Mouse (Mus musculus) ES-E14 (cell line): ENCODE data around the gene Rnf220. TPM values are rescaled to one million over a fixed set of nuclear protein-coding genes. Genes with fewer than 3 reads are reported as not detected.

ENCODE experiments used
- DNase-seq: peaks from one replicate; pipeline ENCODE4 v3.0.0-alpha.2; 2013; ENCODE audit warnings: low read depth, low spot score
- H3K27ac ChIP-seq: 2 replicates; pipeline ENCODE4 v1.5.1; 2012; ENCODE audit warnings: low read depth, mild to moderate bottlenecking, low read length, moderate library complexity, mixed read lengths; ENCODE audit not compliant: poor library complexity, insufficient read depth, severe bottlenecking
- H3K36me3 ChIP-seq: 2 replicates; pipeline ENCODE4 v1.6.1; 2012; ENCODE audit warnings: mild to moderate bottlenecking, low read length, moderate library complexity, mixed read lengths; ENCODE audit not compliant: control insufficient read depth, poor library complexity, insufficient read depth, severe bottlenecking
- H3K4me1 ChIP-seq, 2 experiments: fragments of 150-350 bp in 1 of 2; sonication (generic) in 1 of 2; 2 replicates each; pipeline ENCODE4 v1.6.1; 2012; ENCODE audit warnings: low read length in 2 of 2, mild to moderate bottlenecking in 1 of 2, mixed read lengths in 1 of 2; ENCODE audit not compliant: control insufficient read depth in 2 of 2, insufficient read depth in 2 of 2, poor library complexity in 1 of 2
- H3K4me3 ChIP-seq, 2 experiments: fragments of 150-350 bp in 1 of 2; sonication (generic) in 1 of 2; 2 replicates each; pipeline ENCODE4 v1.5.1; 2012; ENCODE audit warnings: low read length in 2 of 2, low read depth in 1 of 2, mild to moderate bottlenecking in 1 of 2, mixed read lengths in 1 of 2; ENCODE audit not compliant: insufficient read depth in 1 of 2, poor library complexity in 1 of 2, severe bottlenecking in 1 of 2
- H3K9ac ChIP-seq: 2 replicates; pipeline ENCODE4 v1.6.1; 2012; ENCODE audit warnings: low read depth, mild to moderate bottlenecking, low read length, mixed read lengths; ENCODE audit not compliant: poor library complexity, insufficient read depth, severe bottlenecking
- H3K9me3 ChIP-seq: fragments of 150-350 bp; sonication (generic); 2 replicates; pipeline ENCODE4 v1.6.1; 2012; ENCODE audit warnings: low read depth, mild to moderate bottlenecking, low read length; ENCODE audit not compliant: control insufficient read depth, insufficient read depth
- CHD2 ChIP-seq: IDR thresholded peaks from 2 replicates; pipeline ENCODE4 v1.6.1; 2014; ENCODE audit warnings: mild to moderate bottlenecking, low read depth, low read length, inconsistent platforms
- HCFC1 ChIP-seq: IDR thresholded peaks from 2 replicates; pipeline ENCODE4 v1.6.1; 2012; ENCODE audit warnings: low read length, inconsistent platforms, borderline replicate concordance; ENCODE audit not compliant: insufficient read depth
- MAFK ChIP-seq: IDR thresholded peaks from 2 replicates; pipeline ENCODE4 v1.6.1; 2014; ENCODE audit warnings: mild to moderate bottlenecking, low read depth, low read length, inconsistent platforms; ENCODE audit not compliant: insufficient read depth
- ZC3H11A ChIP-seq: IDR thresholded peaks from 2 replicates; pipeline ENCODE4 v1.6.1; 2012; ENCODE audit warnings: low read depth, mild to moderate bottlenecking, inconsistent platforms, low read length, borderline replicate concordance
- ZNF384 ChIP-seq: IDR thresholded peaks from 2 replicates; pipeline ENCODE4 v1.6.1; 2012; ENCODE audit warnings: low read depth, low read length, inconsistent platforms
- in situ Hi-C, 2 experiments: fragments of 600-800 bp; cut with MboI; formaldehyde crosslinking; loops; one replicate each; pipeline ENCODE4 v1.15.1; 2025; ENCODE audit warnings: low sequenced_read_pairs in 2 of 2, inconsistent platforms in 1 of 2; ENCODE audit not compliant: unreplicated experiment in 2 of 2
- total RNA-seq: library from RNA; depleted of rRNA; stranded (reverse); fragments of 300-350 nt; gene quantifications from 2 replicates; pipeline ENCODE4 v1.2.3, GENCODE M21; 2012

Rnf220 gene
- total RNA-seq, 1 experiment: 130 TPM

DNA sequence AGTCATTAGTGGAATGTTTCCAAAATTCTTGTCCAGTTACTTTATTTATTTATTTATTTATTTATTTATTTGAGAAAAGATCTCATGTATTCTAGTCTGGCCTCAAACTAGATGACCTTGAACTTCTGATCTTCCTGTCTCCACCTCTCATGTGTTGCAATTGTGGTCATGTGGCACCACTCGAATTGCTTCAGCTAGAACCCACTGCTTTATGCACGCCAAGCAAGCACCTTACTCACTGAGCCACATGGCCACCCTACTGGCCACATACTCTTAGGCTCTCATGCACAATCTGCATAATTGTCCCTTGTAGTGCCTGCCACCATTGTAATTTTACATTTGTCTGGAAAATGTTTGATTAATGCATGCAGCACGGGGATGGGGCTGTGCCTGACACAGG lies 57.9 kb downstream of the Rnf220 start:
- no peak for TF ChIP-seq MAFK
- no peak for TF ChIP-seq CHD2
- TF ChIP-seq HCFC1: no peak
- no peak for TF ChIP-seq ZNF384
- no peak for TF ChIP-seq ZC3H11A
- DNase-seq: no peak
- Histone ChIP-seq H3K4me1 (peaks cover 1 to 4% of the 10 kb centered on the region in 2 experiments; a peak in 1 of 4 replicates), H3K9ac (no peak overlapping the region), H3K27ac (no peak overlapping the region), H3K36me3 (no peaks in the 10 kb centered on the region), H3K4me3 (no peak overlapping the region), H3K9me3 (no peaks in the 10 kb centered on the region)
- in situ Hi-C loops: no loop called here

DNA sequence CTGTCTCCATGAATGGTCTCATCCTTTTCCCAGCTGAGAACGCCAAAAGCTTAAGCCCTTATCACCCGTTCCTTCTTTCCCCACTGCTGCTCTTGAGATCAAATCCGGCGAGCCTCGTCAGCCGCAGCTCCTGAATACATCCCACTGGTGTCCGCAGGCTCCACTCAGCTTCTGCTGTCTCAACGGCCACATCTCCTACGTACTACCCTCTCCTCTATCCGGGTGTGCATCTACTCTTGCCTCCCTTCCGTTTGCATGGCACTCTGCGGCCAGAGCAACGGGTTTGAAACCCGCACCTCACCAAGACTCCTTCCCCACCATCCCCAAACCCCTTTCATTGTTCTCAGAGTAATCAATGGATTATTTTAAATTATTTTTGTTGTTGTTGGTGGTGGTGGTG lies 58.8 kb downstream of the Rnf220 start:
- H3K27ac ChIP-seq: no peak overlapping the region
- no peak overlapping the region for H3K4me3 ChIP-seq
- H3K9me3 ChIP-seq: no peaks in the 10 kb centered on the region
- no peak overlapping the region for H3K9ac ChIP-seq
- no peak for DNase-seq
- TF ChIP-seq ZNF384 (no peak), HCFC1 (no peak), CHD2 (no peak), MAFK (no peak), ZC3H11A (no peak)
- in situ Hi-C loops: no loop called here
- H3K4me1 ChIP-seq: peaks cover 1 to 4% of the 10 kb centered on the region in 2 experiments; a peak in 1 of 4 replicates
- no peaks in the 10 kb centered on the region for H3K36me3 ChIP-seq

DNA sequence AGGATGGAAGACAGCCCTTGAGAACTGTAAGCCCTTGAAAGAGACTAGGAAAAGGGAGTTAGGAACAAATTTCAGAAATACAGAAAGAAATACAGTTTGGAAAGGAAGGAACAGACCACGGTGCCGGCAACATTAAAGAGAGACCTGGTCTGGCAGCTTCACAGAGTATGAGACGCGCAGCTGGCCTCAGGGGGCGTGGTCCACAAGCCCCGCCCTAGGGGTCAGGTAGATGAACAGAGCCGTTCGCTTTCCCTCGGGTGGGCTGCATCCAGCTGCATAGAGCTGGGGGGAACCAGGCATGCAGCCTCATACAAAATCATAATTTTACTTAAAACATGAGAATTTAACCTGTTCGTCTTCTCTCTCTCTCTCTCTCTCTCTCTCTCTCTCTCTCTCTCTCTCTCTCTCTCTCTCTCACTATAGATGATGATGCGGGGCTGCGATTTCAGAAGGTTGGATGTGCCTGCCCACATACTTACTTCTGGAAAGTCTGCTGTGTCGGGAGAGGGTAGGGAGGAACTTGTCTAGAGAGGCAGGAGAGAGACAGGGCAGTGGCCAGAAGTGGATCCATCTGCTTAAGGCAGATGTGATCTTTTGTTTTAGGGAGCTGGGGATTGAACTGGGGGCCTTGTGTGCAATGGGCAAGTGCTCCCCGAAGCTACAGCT lies 59.7 kb downstream of the Rnf220 start:
- TF ChIP-seq ZNF384 (no peak), ZC3H11A (no peak), MAFK (no peak), HCFC1 (no peak), CHD2 (no peak)
- DNase-seq: no peak
- H3K9ac ChIP-seq: no peak overlapping the region
- H3K36me3 ChIP-seq: no peaks in the 10 kb centered on the region
- no peak overlapping the region for H3K27ac ChIP-seq
- peaks cover 1 to 4% of the 10 kb centered on the region in 2 experiments; a peak in 1 of 4 replicates for H3K4me1 ChIP-seq
- no peak overlapping the region for H3K4me3 ChIP-seq
- H3K9me3 ChIP-seq: no peaks in the 10 kb centered on the region
- in situ Hi-C loops: no loop called here

DNA sequence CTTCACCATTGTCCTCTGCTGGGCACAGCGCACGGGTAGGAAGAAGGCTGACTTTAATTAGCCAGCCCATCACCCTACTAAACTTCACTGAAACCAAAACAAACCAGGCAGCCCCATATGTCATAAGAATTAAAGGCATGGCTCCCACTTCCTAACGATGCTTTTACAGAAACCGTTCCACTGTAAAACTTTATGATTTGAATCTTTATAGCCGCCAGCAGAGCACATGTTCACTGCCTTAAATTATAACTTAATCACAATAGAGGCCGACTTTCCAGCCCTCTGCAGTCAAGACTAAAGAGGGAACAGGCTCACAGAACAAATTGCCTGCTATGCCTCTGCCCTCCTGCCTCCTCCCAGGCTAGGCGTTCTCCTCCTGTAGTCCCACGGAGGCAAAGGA lies 62.5 kb downstream of the Rnf220 start:
- H3K4me3 ChIP-seq: no peak overlapping the region
- DNase-seq: no peak
- H3K4me1 ChIP-seq: peaks cover 1 to 7% of the 10 kb centered on the region in 2 experiments; a peak in 1 of 4 replicates
- H3K9me3 ChIP-seq: no peaks in the 10 kb centered on the region
- TF ChIP-seq CHD2: no peak
- no peak for TF ChIP-seq ZNF384
- TF ChIP-seq ZC3H11A: no peak
- no peak for TF ChIP-seq MAFK
- no peak for TF ChIP-seq HCFC1
- in situ Hi-C loops: no loop called here
- H3K36me3 ChIP-seq: no peaks in the 10 kb centered on the region
- no peak overlapping the region for H3K27ac ChIP-seq
- no peak overlapping the region for H3K9ac ChIP-seq
